Mouse (Mus musculus) lung, postnatal 4 days (tissue): ENCODE data around the gene Fads3.

Experiments used
- DNase-seq, 2 experiments: peaks; one replicate each; pipeline ENCODE4 v3.0.0; 2021

The Fads3 gene

GRCm38 (mm10) chr19:10041388-10042148 lies at the start of gene Fads3:
Fads3 (plus strand) TSS chr19:10041569.
- DNase-seq = peak; percentile 90 to 96

- DNase-seq = no peak
These were observed 49.1 kb upstream of the Fads3 start for GRCm38 (mm10) chr19:9992011-9992958.

- peak; percentile 93 to 95 for DNase-seq
These were observed 48.2 kb upstream of the Fads3 start for GRCm38 (mm10) chr19:9993036-9993656.

GRCm38 (mm10) chr19:9997204-9998062 lies 43.9 kb upstream of the Fads3 start:
- DNase-seq = no peak

GRCm38 (mm10) chr19:9998063-9998416 lies 43.3 kb upstream of the Fads3 start:
- no peak for DNase-seq

- no peak for DNase-seq
These were observed 42.5 kb upstream of the Fads3 start for GRCm38 (mm10) chr19:9998736-9999486.

- peak in 1 of 2 experiments; percentile 57 for DNase-seq
These were observed 41.0 kb upstream of the Fads3 start for GRCm38 (mm10) chr19:10000330-10000729.

GRCm38 (mm10) chr19:10001206-10001969 lies 40.0 kb upstream of the Fads3 start, which contains the start of the genes Best1 and Rab3il1:
Best1 (minus strand) TSS chr19:10001633.
Rab3il1 (plus strand) TSS chr19:10001669.
- no peak for DNase-seq

- DNase-seq = no peak
These were observed 37.7 kb upstream of the Fads3 start for GRCm38 (mm10) chr19:10003696-10004095.

GRCm38 (mm10) chr19:10011408-10011807 lies 30.0 kb upstream of the Fads3 start:
- peak in 1 of 2 experiments; percentile 43 for DNase-seq

- peak; percentile 54 to 79 for DNase-seq
These were observed 28.5 kb upstream of the Fads3 start for GRCm38 (mm10) chr19:10012827-10013278.

GRCm38 (mm10) chr19:10013348-10013747 lies 28.0 kb upstream of the Fads3 start:
- DNase-seq = no peak

- DNase-seq = peak in 1 of 2 experiments; percentile 42
These were observed 27.5 kb upstream of the Fads3 start for GRCm38 (mm10) chr19:10013913-10014312.

GRCm38 (mm10) chr19:10014824-10015223 lies 26.5 kb upstream of the Fads3 start:
- DNase-seq = no peak

- no peak for DNase-seq
These were observed 25.9 kb upstream of the Fads3 start for GRCm38 (mm10) chr19:10015442-10015841.

- no peak for DNase-seq
These were observed 25.2 kb upstream of the Fads3 start for GRCm38 (mm10) chr19:10016151-10016550.

GRCm38 (mm10) chr19:10017637-10018526 lies 23.5 kb upstream of the Fads3 start:
- DNase-seq = peak; percentile 94 to 97

- no peak for DNase-seq
These were observed 22.9 kb upstream of the Fads3 start for GRCm38 (mm10) chr19:10018527-10018818.

- peak in 1 of 2 experiments; percentile 21 for DNase-seq
These were observed 22.1 kb upstream of the Fads3 start for GRCm38 (mm10) chr19:10019214-10019760.
